Mouse (Mus musculus) CH12.LX (cell line): ENCODE results near the gene Nenf. TPM values are rescaled to one million over a fixed set of nuclear protein-coding genes. Genes with fewer than 3 reads are reported as not detected.
A peak's percentile ranks its signal among the peaks of the same experiment; 100 is the strongest.

Experiments used
- DNase-seq: peaks from one replicate; pipeline ENCODE4 v3.0.0-alpha.2; 2013; ENCODE audit errors: extremely low read depth
- H3K27ac ChIP-seq: 2 replicates; pipeline ENCODE4 v1.5.1; 2012; ENCODE audit warnings: low read depth, mild to moderate bottlenecking, control low read depth, moderate library complexity; ENCODE audit not compliant: insufficient read depth
- H3K27me3 ChIP-seq: replicated peaks from 2 replicates; pipeline ENCODE3; 2012; ENCODE audit warnings: inconsistent platforms
- H3K36me3 ChIP-seq, 2 experiments: replicated peaks in 1 of 2; 2 replicates each; pipeline versions ENCODE3 to v1.6.1; 2012; ENCODE audit warnings: inconsistent platforms in 1 of 2, low read length in 1 of 2, mild to moderate bottlenecking in 1 of 2, mixed read lengths in 1 of 2, moderate library complexity in 1 of 2; ENCODE audit not compliant: control insufficient read depth in 1 of 2, insufficient read depth in 1 of 2
- H3K4me1 ChIP-seq, 2 experiments: 2 replicates each; pipeline ENCODE4 v1.6.1; 2012; ENCODE audit warnings: inconsistent platforms in 1 of 2, moderate library complexity in 1 of 2; ENCODE audit not compliant: insufficient read depth in 2 of 2, control insufficient read depth in 1 of 2
- H3K4me2 ChIP-seq: 2 replicates; pipeline ENCODE4 v1.6.1; 2012; ENCODE audit warnings: low read depth, mild to moderate bottlenecking, control low read depth; ENCODE audit not compliant: poor library complexity, insufficient read depth, severe bottlenecking
- H3K4me3 ChIP-seq, 3 experiments: fragments of 150-350 bp in 1 of 3; sonication (generic) in 1 of 3; replicated peaks in 1 of 3; 2 replicates each; pipeline versions ENCODE3 to v1.5.1; 2011 to 2012; ENCODE audit warnings: low read depth in 2 of 3, low read length in 2 of 3, mild to moderate bottlenecking in 2 of 3, moderate library complexity in 2 of 3, control low read depth in 1 of 3, improper control_type of control experiment in 1 of 3, inconsistent platforms in 1 of 3, mixed read lengths in 1 of 3; ENCODE audit not compliant: poor library complexity in 1 of 3
- H3K79me2 ChIP-seq: replicated peaks from 2 replicates; pipeline ENCODE4 v1.6.1; 2012; ENCODE audit warnings: mild to moderate bottlenecking, moderate library complexity; ENCODE audit not compliant: control insufficient read depth, poor library complexity, insufficient read depth, severe bottlenecking; ENCODE audit errors: extremely low read depth
- H3K9ac ChIP-seq: 2 replicates; pipeline ENCODE4 v1.6.1; 2012; ENCODE audit warnings: low read depth, mild to moderate bottlenecking, control low read depth, moderate library complexity; ENCODE audit not compliant: insufficient read depth
- H3K9me3 ChIP-seq: replicated peaks from 2 replicates; pipeline ENCODE3; 2012; ENCODE audit warnings: low read length, inconsistent platforms, mixed read lengths
- BHLHE40 ChIP-seq: IDR thresholded peaks from 2 replicates; pipeline ENCODE4 v1.6.1; 2011; ENCODE audit warnings: mild to moderate bottlenecking, low read depth, low read length, improper control_type of control experiment
- CTCF ChIP-seq, 2 experiments: IDR thresholded peaks in 1 of 2; conservative IDR thresholded peaks in 1 of 2; 2 replicates each; pipeline ENCODE4 v1.5.1; 2011 to 2012; ENCODE audit warnings: low read depth in 2 of 2, low read length in 2 of 2, improper control_type of control experiment in 1 of 2, inconsistent platforms in 1 of 2, mild to moderate bottlenecking in 1 of 2, moderate library complexity in 1 of 2
- ELF1 ChIP-seq: IDR thresholded peaks from 2 replicates; pipeline ENCODE4 v1.6.1; 2014; ENCODE audit warnings: low read depth, mild to moderate bottlenecking, inconsistent platforms, low read length, improper control_type of control experiment
- ETS1 ChIP-seq: conservative IDR thresholded peaks from 2 replicates; pipeline ENCODE4 v1.6.1; 2012; ENCODE audit warnings: low read depth, mild to moderate bottlenecking, inconsistent platforms, low read length, improper control_type of control experiment, moderate library complexity
- IRF4 ChIP-seq: IDR thresholded peaks from 2 replicates; pipeline ENCODE4 v1.6.1; 2014; ENCODE audit warnings: low read depth, mild to moderate bottlenecking, inconsistent platforms, low read length, improper control_type of control experiment
- JUN ChIP-seq: IDR thresholded peaks from 2 replicates; pipeline ENCODE4 v1.6.1; 2011; ENCODE audit warnings: low read depth, mild to moderate bottlenecking, low read length, improper control_type of control experiment, moderate library complexity; ENCODE audit not compliant: insufficient read depth
- JUND ChIP-seq: conservative IDR thresholded peaks from 2 replicates; pipeline ENCODE4 v1.6.1; 2011; ENCODE audit warnings: low read depth, low read length, improper control_type of control experiment
- MAZ ChIP-seq: IDR thresholded peaks from 2 replicates; pipeline ENCODE4 v1.6.1; 2012; ENCODE audit warnings: low read depth, mild to moderate bottlenecking, inconsistent platforms, low read length, improper control_type of control experiment, moderate library complexity
- MEF2A ChIP-seq: IDR thresholded peaks from 2 replicates; pipeline ENCODE4 v1.6.1; 2014; ENCODE audit warnings: low read depth, mild to moderate bottlenecking, inconsistent platforms, low read length, improper control_type of control experiment, borderline replicate concordance
- POLR2A ChIP-seq: IDR thresholded peaks from 2 replicates; pipeline ENCODE4 v1.6.1; 2011; ENCODE audit warnings: low read depth, mild to moderate bottlenecking, improper control_type of control experiment, low read length
- POLR2AphosphoS2 ChIP-seq: IDR thresholded peaks from 2 replicates; pipeline ENCODE4 v1.6.1; 2011; ENCODE audit warnings: low read depth, low read length, improper control_type of control experiment
- RCOR1 ChIP-seq: conservative IDR thresholded peaks from 2 replicates; pipeline ENCODE4 v1.6.1; 2012; ENCODE audit warnings: low read depth, mild to moderate bottlenecking, inconsistent platforms, low read length, improper control_type of control experiment
- SIN3A ChIP-seq: IDR thresholded peaks from 2 replicates; pipeline ENCODE4 v1.6.1; 2012; ENCODE audit warnings: low read length, improper control_type of control experiment, inconsistent platforms
- SMC3 ChIP-seq: IDR thresholded peaks from 2 replicates; pipeline ENCODE4 v1.6.1; 2011; ENCODE audit warnings: low read depth, low read length, improper control_type of control experiment
- TBP ChIP-seq: conservative IDR thresholded peaks from 2 replicates; pipeline ENCODE4 v1.6.1; 2011; ENCODE audit warnings: low read depth, low read length, improper control_type of control experiment
- UBTF ChIP-seq: IDR thresholded peaks from 2 replicates; pipeline ENCODE4 v1.6.1; 2012; ENCODE audit warnings: low read depth, mild to moderate bottlenecking, inconsistent platforms, low read length, improper control_type of control experiment, moderate library complexity
- USF1 ChIP-seq: IDR thresholded peaks from 2 replicates; pipeline ENCODE4 v1.6.1; 2014; ENCODE audit warnings: low read depth, mild to moderate bottlenecking, inconsistent platforms, low read length, improper control_type of control experiment
- ZKSCAN1 ChIP-seq: IDR thresholded peaks from 2 replicates; pipeline ENCODE4 v1.6.1; 2012; ENCODE audit warnings: low read depth, inconsistent platforms, low read length, improper control_type of control experiment, borderline replicate concordance
- ZMIZ1 ChIP-seq: IDR thresholded peaks from 2 replicates; pipeline ENCODE4 v1.6.1; 2012; ENCODE audit warnings: low read depth, mild to moderate bottlenecking, inconsistent platforms, low read length, improper control_type of control experiment
- ZNF384 ChIP-seq: IDR thresholded peaks from 2 replicates; pipeline ENCODE4 v1.6.1; 2012; ENCODE audit warnings: low read depth, low read length, improper control_type of control experiment, inconsistent platforms
- dilution Hi-C: fragments of 300-500 bp; cut with MboI; formaldehyde crosslinking; loops from 2 replicates; pipeline ENCODE4 v1.14.3; 2020; ENCODE audit warnings: low sequenced_read_pairs; ENCODE audit not compliant: extremely low pct_unique_long_range_greater_than_20kb, extremely low pct_ligation_motif_present
- in situ Hi-C: fragments of 300-500 bp; cut with MboI; formaldehyde crosslinking; loops from 3 replicates; pipeline ENCODE4 v1.14.3; 2019; ENCODE audit warnings: low sequenced_read_pairs, low pct_ligation_motif_present, low pct_unique_long_range_greater_than_20kb, mixed read lengths
- polyA plus RNA-seq: library from polyadenylated mRNA; unstranded; fragments of >175 nt; gene quantifications from 2 replicates; pipeline ENCODE4 v1.2.1, GENCODE M21; 2012; ENCODE audit warnings: low read depth; ENCODE audit not compliant: insufficient read length
- total RNA-seq, 2 experiments: library from RNA; depleted of rRNA; stranded (reverse); fragments of 300-350 nt in 1 of 2; fragments of >200 nt in 1 of 2; gene quantifications; 2 replicates each; pipeline ENCODE4 v1.2.3; 2012 to 2014

Nenf gene
- total and polyA plus RNA-seq, 3 experiments = 28.8 to 86.7 (median 43.8) TPM

GRCm38 (mm10) chr1:191313926-191314325, 4.1 kb downstream of the Nenf start:
- Histone ChIP-seq H3K36me3 (peaks cover 2 to 14% of the 10 kb centered on the region in 2 experiments), H3K9ac (peak overlapping the region; percentile 36; the same call in 1 of the 2 replicates), H3K4me2 (peak overlapping the region; percentile 50; the same call in 1 of the 2 replicates), H3K79me2 (no peaks in the 10 kb centered on the region), H3K27me3 (no peaks in the 10 kb centered on the region), H3K4me1 (peaks cover 6 to 23% of the 10 kb centered on the region in 2 experiments), H3K27ac (no peak overlapping the region), H3K4me3 (no peak overlapping the region), H3K9me3 (no peaks in the 10 kb centered on the region)
- in situ Hi-C loops (loop anchor here (10.0 kb wide), 1 partner anchor 251 kb away; no protein-coding TSS in a partner anchor), dilution Hi-C loops (no loop called here)
- TF ChIP-seq UBTF (no peak), CTCF (conservative IDR thresholded peaks at IDR 0.05 in 1 of 2, IDR thresholded peaks at IDR 0.05 in 1 of 2; ENCODE audit: low read depth in 2 of 2, low read length in 2 of 2) (no peak), MEF2A (no peak), IRF4 (no peak), JUND (no peak), SMC3 (no peak), RCOR1 (no peak), JUN (no peak), ELF1 (no peak), ZKSCAN1 (no peak), USF1 (no peak), TBP (no peak), ZMIZ1 (no peak), SIN3A (no peak), MAZ (no peak), BHLHE40 (no peak), ZNF384 (no peak)
- DNase-seq = no peak

GRCm38 (mm10) chr1:191313158-191313557, 4.8 kb downstream of the Nenf start:
- Histone ChIP-seq H3K9me3 (no peaks in the 10 kb centered on the region), H3K9ac (peak overlapping the region; percentile 57), H3K4me3 (peak overlapping the region; percentile 51 to 78 (median 60)), H3K4me2 (peak overlapping the region; percentile 80), H3K27ac (peak overlapping the region; percentile 65; the same call in 1 of the 2 replicates), H3K27me3 (no peaks in the 10 kb centered on the region), H3K79me2 (no peaks in the 10 kb centered on the region), H3K4me1 (peaks cover 6 to 23% of the 10 kb centered on the region in 2 experiments), H3K36me3 (peaks cover 2 to 16% of the 10 kb centered on the region in 2 experiments)
- in situ Hi-C loops = loop anchor here (10.0 kb wide), 1 partner anchor 252 kb away; no protein-coding TSS in a partner anchor
- TF ChIP-seq SMC3 (no peak), POLR2AphosphoS2 (no peak), JUND (no peak), MEF2A (no peak), ETS1 (no peak), BHLHE40 (no peak), POLR2A (no peak), ZMIZ1 (no peak)
- no peak for DNase-seq
- dilution Hi-C loops = no loop called here
